Mouse (Mus musculus) liver, embryonic 14.5 days (tissue): Measurements from ENCODE around the gene Nop9.

ENCODE experiments used
- CTCF ChIP-seq: IDR thresholded peaks from 2 replicates; pipeline ENCODE4 v1.5.1; 2016; ENCODE audit warnings: antibody characterized with exemption, low read depth, control low read depth
- EP300 ChIP-seq: IDR thresholded peaks from 2 replicates; pipeline ENCODE4 v1.6.1; 2016; ENCODE audit warnings: antibody characterized with exemption, low read depth

DNA sequence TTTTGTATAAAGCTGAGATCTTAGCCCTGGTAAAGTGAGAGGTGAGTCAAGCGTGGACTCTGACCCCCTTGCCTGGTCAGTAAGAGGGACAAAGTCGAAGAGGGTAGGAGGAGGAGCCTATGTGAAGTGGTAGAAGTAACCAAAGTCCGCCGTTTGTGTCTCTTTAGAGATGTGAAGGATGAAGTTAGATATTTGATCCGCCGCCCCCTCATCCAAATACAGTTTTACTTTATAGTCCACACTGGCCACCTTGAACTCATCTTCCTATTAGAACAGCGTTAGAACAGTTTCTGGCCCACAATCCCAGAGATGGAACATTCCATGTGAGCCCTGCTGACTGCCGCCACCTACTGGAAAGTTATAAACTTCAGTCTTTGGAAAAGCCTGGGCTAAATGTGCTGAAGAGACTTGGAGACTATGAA, 12.9 kb downstream of the Nop9 start, which contains the start of gene Cideb:
- TF ChIP-seq CTCF (peak; percentile 71), EP300 (no peak)
